Mouse (Mus musculus): Measurements from ENCODE around the gene Wipi2.

DNA sequence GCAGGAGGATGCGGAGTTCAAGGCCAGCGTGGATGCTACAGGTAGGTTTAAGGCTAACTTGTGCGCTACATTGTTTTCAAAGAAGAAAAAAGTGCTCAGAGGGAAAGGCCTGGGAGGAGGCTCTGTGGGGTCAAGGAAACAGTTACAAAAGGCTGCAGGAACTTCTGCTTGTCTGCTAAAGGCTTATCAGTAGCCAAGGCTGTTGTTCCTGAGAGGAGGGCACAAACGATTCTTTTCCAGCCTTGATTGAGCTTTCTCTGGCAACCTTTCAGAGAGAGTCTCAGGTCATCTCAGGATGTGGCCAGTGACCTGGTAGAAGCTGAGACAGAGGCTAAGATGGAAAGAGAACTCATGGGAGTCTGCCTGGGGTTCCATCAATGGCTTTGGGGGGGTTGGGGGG is 11.9 kb upstream of the Wipi2 start:
- no peak for TF ChIP-seq CTCF (IDR thresholded peaks at IDR 0.05; ENCODE audit: borderline replicate concordance, insufficient read depth, low read length)
- no peak for TF ChIP-seq POLR2A (IDR thresholded peaks at IDR 0.05; ENCODE audit: low read depth, low read length)

Data from embryonic fibroblast, embryonic 13.5 days (primary cell).